Mouse (Mus musculus) liver, embryonic 16.5 days (tissue): ENCODE measurements around the gene Prpf6. TPM values are rescaled to one million over a fixed set of nuclear protein-coding genes. Genes with fewer than 3 reads are reported as not detected.

ENCODE experiments used
- ATAC-seq: fragments of 200-750 bp; cut with Nextera tagmentation; 2 replicates; pipeline ENCODE4 v1.8.0; 2017; ENCODE audit warnings: low read depth, mild to moderate bottlenecking, moderate number of reproducible peaks, moderate library complexity
- H3K27ac ChIP-seq: fragments of 300-500 bp; sonication (generic); 2 replicates; pipeline ENCODE4 v1.5.1; 2014; ENCODE audit warnings: mild to moderate bottlenecking, low read length
- H3K27me3 ChIP-seq: fragments of 300-500 bp; sonication (generic); 2 replicates; pipeline ENCODE4 v1.6.1; 2014; ENCODE audit warnings: low read depth, low read length, mixed read lengths; ENCODE audit not compliant: control insufficient read depth, insufficient read depth
- H3K36me3 ChIP-seq: fragments of 300-500 bp; sonication (generic); 2 replicates; pipeline ENCODE4 v1.6.1; 2014; ENCODE audit warnings: mild to moderate bottlenecking; ENCODE audit not compliant: control insufficient read depth, insufficient read depth
- H3K4me1 ChIP-seq: fragments of 300-500 bp; sonication (generic); 2 replicates; pipeline ENCODE4 v1.6.1; 2014; ENCODE audit warnings: low read depth, low read length, mixed read lengths; ENCODE audit not compliant: control insufficient read depth
- H3K4me2 ChIP-seq: fragments of 300-500 bp; sonication (generic); 2 replicates; pipeline ENCODE4 v1.6.1; 2014; ENCODE audit warnings: low read depth, low read length, mixed read lengths
- H3K4me3 ChIP-seq: fragments of 300-500 bp; sonication (generic); 2 replicates; pipeline ENCODE4 v1.5.1; 2014; ENCODE audit warnings: low read depth, mild to moderate bottlenecking, low read length
- H3K9ac ChIP-seq: fragments of 300-500 bp; sonication (generic); 2 replicates; pipeline ENCODE4 v1.6.1; 2014; ENCODE audit warnings: low read depth, low read length
- H3K9me3 ChIP-seq: fragments of 300-500 bp; sonication (generic); replicated peaks from 2 replicates; pipeline ENCODE4 v1.6.1; 2016; ENCODE audit warnings: low read length; ENCODE audit not compliant: control insufficient read depth
- WGBS: fragments of 180-500 bp; shearing (Covaris S2); extraction: QIAGEN DNeasy Blood & Tissue Kit; methylation state at CpG from one replicate; pipeline ENCODE4 v1.1.7; 2014; ENCODE audit not compliant: insufficient replicate concordance; 5-methylcytosine and 5-hydroxymethylcytosine counted together
- polyA plus RNA-seq: library from polyadenylated mRNA; unstranded; fragments of >200 nt; fragmentation: Nextera tagmentation; extraction: Ambion mirVana; gene quantifications from 2 replicates; pipeline ENCODE4 v1.2.1, GENCODE M21; 2015

The Prpf6 gene
- polyA plus RNA-seq, 1 experiment from 2014 or later, result 24.2 TPM

- Histone ChIP-seq H3K9me3 (no peaks in the 10 kb centered on the region), H3K4me1 (peaks cover 30% of the 10 kb centered on the region), H3K4me2 (peak within 1 kb of the TSS; percentile 93), H3K27me3 (no peaks in the 10 kb centered on the region), H3K4me3 (peak within 1 kb of the TSS; percentile 85), H3K9ac (peak within 1 kb of the TSS; percentile 83), H3K27ac (peak within 1 kb of the TSS; percentile 82), H3K36me3 (peaks cover 8% of the 10 kb centered on the region)
- peak; percentile 59 for ATAC-seq
- WGBS, result under 1% methylated on average over 67 of the region's 97 CpGs
Observed at GRCm38 (mm10) chr2:181592231-181593041, 768 bp downstream of the Prpf6 start, which contains the start of gene Zfp512b. Gene Zfp512b (minus strand): TSS chr2:181592803.

- ATAC-seq, result peak; percentile 14; the same call in 1 of the 2 replicates
- 2% methylated on average over 6 of the region's 6 CpGs for WGBS
- Histone ChIP-seq H3K4me2 (peak overlapping the region; percentile 93), H3K9ac (peak overlapping the region; percentile 83), H3K9me3 (no peaks in the 10 kb centered on the region), H3K27ac (peak overlapping the region; percentile 82), H3K4me1 (peaks cover 31% of the 10 kb centered on the region), H3K36me3 (peaks cover 8% of the 10 kb centered on the region), H3K27me3 (peaks cover 2% of the 10 kb centered on the region), H3K4me3 (peak overlapping the region; percentile 85)
Observed at GRCm38 (mm10) chr2:181593042-181593421, 1.4 kb downstream of the Prpf6 start.

GRCm38 (mm10) chr2:181593937-181594336 is 2.3 kb downstream of the Prpf6 start:
- H3K4me1 ChIP-seq, result peaks cover 40% of the 10 kb centered on the region
- ATAC-seq, result no peak
- H3K9me3 ChIP-seq, result no peaks in the 10 kb centered on the region
- H3K27ac ChIP-seq, result no peak overlapping the region
- peaks cover 5% of the 10 kb centered on the region; the same call in 1 of the 2 replicates for H3K36me3 ChIP-seq
- H3K27me3 ChIP-seq, result peaks cover 11% of the 10 kb centered on the region
- no peak overlapping the region for H3K4me2 ChIP-seq
- H3K4me3 ChIP-seq, result no peak overlapping the region
- H3K9ac ChIP-seq, result no peak overlapping the region

- ATAC-seq, result no peak
- no peaks in the 10 kb centered on the region for H3K9me3 ChIP-seq
- H3K4me1 ChIP-seq, result peaks cover 43% of the 10 kb centered on the region
Observed at GRCm38 (mm10) chr2:181594946-181595696, 3.5 kb downstream of the Prpf6 start.

GRCm38 (mm10) chr2:181596221-181596960 is 4.7 kb downstream of the Prpf6 start:
- Histone ChIP-seq H3K4me3 (no peak overlapping the region), H3K27ac (no peak overlapping the region), H3K36me3 (no peaks in the 10 kb centered on the region), H3K9me3 (no peaks in the 10 kb centered on the region), H3K4me1 (peaks cover 37% of the 10 kb centered on the region), H3K27me3 (peaks cover 19% of the 10 kb centered on the region), H3K4me2 (no peak overlapping the region), H3K9ac (no peak overlapping the region)
- 57% methylated on average over 6 of the region's 6 CpGs for WGBS
- no peak for ATAC-seq

More at GRCm38 (mm10) chr2:181594946-181595696, 3.5 kb downstream of the Prpf6 start:
- Histone ChIP-seq H3K4me3 (no peak overlapping the region), H3K9ac (no peak overlapping the region), H3K36me3 (no peaks in the 10 kb centered on the region), H3K27ac (no peak overlapping the region), H3K27me3 (peaks cover 19% of the 10 kb centered on the region), H3K4me2 (no peak overlapping the region)
- WGBS, result 51% methylated on average over 4 of the region's 4 CpGs

GRCm38 (mm10) chr2:181597378-181598061 is 5.9 kb downstream of the Prpf6 start:
- Histone ChIP-seq H3K27ac (no peak overlapping the region), H3K4me2 (no peak overlapping the region), H3K36me3 (no peaks in the 10 kb centered on the region), H3K4me3 (no peak overlapping the region), H3K9me3 (no peaks in the 10 kb centered on the region), H3K27me3 (peaks cover 19% of the 10 kb centered on the region), H3K4me1 (peaks cover 36% of the 10 kb centered on the region), H3K9ac (no peak overlapping the region)
- no peak for ATAC-seq
- WGBS, result 42% methylated on average over 7 of the region's 7 CpGs

GRCm38 (mm10) chr2:181598454-181599351 is 7.0 kb downstream of the Prpf6 start, which contains the start of gene Samd10:
Gene Samd10 (minus strand): TSS chr2:181599212.
- H3K9me3 ChIP-seq, result no peaks in the 10 kb centered on the region
- peak within 1 kb of the TSS; percentile 71 for H3K4me3 ChIP-seq
- 0 out of 2 replicates have a peak, but pooled peaks have one; percentile 7 for ATAC-seq
- H3K9ac ChIP-seq, result peak within 1 kb of the TSS; percentile 72
- 1% methylated on average over 71 of the region's 71 CpGs for WGBS
- no peaks in the 10 kb centered on the region for H3K36me3 ChIP-seq
- peaks cover 19% of the 10 kb centered on the region for H3K27me3 ChIP-seq
- H3K27ac ChIP-seq, result peak within 1 kb of the TSS; percentile 33
- H3K4me1 ChIP-seq, result peaks cover 32% of the 10 kb centered on the region
- H3K4me2 ChIP-seq, result peak within 1 kb of the TSS; percentile 88
